Mouse (Mus musculus): ENCODE data around the gene Pgd. TPM values are rescaled to one million over a fixed set of nuclear protein-coding genes. Genes with fewer than 3 reads are reported as not detected.
"Not testable (repeated sequence)": the region's sequence is repeated elsewhere in the genome, so short reads cannot be mapped to it uniquely, and the experiment has no call there.

The Pgd gene
- polyA plus RNA-seq, 1 experiment: 3.6 TPM

DNA sequence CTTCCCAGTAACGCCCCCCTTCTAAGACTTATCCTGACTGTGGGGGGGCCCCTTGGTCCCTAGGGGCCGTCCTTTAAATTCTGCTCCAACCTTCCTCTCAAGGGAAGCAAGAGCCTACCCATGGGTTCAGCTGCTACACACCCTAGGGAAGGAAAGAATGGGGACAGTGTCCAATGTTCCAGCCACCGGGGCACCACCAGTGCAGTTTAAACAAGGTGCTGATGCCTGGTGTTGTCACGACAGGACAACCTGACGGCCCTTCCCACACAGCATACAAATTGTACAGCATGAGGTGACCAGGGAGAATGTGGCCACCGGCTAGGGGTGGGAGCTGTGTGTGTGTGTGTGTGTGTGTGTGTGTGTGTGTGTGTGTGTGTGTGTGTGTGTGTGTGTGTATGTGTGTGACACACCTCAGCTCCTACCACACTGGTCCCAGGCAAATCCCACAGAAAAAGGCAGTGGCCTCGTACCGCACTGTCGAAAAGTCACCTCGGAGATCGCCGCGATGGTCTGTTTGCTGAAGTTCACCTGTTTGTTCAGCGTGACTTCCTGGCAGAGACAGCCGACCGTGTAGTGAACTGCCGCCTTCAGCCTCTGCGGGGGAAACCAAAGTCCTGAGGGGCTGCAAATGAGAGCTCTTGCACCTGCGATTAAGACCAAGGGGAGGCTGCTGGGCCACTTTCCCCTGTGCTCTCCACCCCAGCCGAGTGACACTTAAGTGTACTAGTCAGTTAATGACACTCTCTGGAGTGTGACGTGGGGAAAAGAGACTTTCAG lies 34.6 kb downstream of the Pgd start:
- no peak overlapping the region for H3K4me3 ChIP-seq (replicated peaks)
- TF ChIP-seq TAL1 (IDR thresholded peaks at IDR 0.05; ENCODE audit: low read length) (no peak), GATA1 (IDR thresholded peaks at IDR 0.05; ENCODE audit: low read length) (no peak)
- H3K9me3 ChIP-seq (ENCODE audit: control insufficient read depth, low read length): no peaks in the 10 kb centered on the region
- H3K27me3 ChIP-seq (ENCODE audit: control insufficient read depth): no peaks in the 10 kb centered on the region
- H3K36me3 ChIP-seq (ENCODE audit: control insufficient read depth): peaks cover 50% of the 10 kb centered on the region
- H3K4me1 ChIP-seq (ENCODE audit: control insufficient read depth): peaks cover 11% of the 10 kb centered on the region

DNA sequence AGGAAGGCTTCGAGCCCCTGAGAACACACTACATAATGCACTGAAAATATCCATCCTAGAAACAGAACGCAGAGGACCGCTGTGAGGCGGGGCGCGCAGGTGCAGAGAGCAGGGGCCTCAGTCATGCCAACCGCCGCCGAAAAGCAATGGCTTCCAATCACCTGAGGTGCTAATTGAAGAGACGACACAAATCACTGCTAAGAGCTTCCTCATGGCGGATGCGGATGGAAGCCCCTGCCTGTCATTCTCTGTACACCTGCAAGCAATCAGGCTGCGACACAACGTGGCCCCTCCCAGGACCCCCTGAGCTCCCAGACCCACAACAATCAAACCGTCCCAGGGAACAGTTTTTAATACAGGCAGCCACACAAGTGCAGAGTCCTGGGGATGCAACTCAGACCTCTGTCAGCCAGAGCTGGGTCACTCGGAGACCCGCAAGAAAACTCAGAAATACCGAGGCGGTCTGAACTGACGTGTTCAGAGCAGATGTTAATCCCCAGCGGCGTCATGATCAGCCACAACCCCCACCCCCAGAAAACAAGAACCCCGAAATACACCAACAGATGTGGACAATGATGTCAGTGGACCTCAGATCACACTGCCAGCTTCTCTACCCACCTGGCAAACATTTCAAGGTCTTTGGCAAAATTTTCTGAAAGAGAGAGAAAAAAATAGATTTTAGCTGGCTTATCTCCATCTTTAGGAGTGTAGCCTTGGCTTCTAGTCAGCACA lies 35.4 kb downstream of the Pgd start:
- no peaks in the 10 kb centered on the region for H3K9me3 ChIP-seq (ENCODE audit: control insufficient read depth, low read length)
- H3K27me3 ChIP-seq (ENCODE audit: control insufficient read depth): no peaks in the 10 kb centered on the region
- peaks cover 56% of the 10 kb centered on the region for H3K36me3 ChIP-seq (ENCODE audit: control insufficient read depth)
- no peak for TF ChIP-seq GATA1 (IDR thresholded peaks at IDR 0.05; ENCODE audit: low read length)
- TF ChIP-seq TAL1 (IDR thresholded peaks at IDR 0.05; ENCODE audit: low read length): no peak
- H3K4me1 ChIP-seq (ENCODE audit: control insufficient read depth): peaks cover 3% of the 10 kb centered on the region
- no peak overlapping the region for H3K4me3 ChIP-seq (replicated peaks)

DNA sequence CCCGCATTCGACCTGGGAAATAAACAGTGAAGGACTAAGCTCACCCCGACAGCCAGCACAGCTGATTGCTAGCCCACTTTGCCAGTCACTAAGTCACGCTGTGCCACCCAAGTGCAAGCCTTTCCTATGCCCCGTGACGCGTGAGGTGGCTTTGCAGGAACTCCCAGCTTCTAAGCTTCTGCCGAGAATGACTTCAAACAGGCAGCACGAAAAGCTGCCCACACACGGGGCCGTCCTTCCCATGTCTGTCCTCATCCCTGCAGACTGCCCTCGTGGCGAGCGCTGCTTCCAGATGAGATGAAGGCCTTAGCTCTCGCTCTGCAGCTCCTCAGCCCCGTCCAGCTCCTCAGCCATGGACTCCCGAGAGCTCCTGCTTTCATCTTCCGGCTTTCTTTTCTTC lies 38.1 kb downstream of the Pgd start:
- peaks cover under 1% of the 10 kb centered on the region for H3K4me1 ChIP-seq (ENCODE audit: control insufficient read depth)
- no peaks in the 10 kb centered on the region for H3K9me3 ChIP-seq (ENCODE audit: control insufficient read depth, low read length)
- TF ChIP-seq GATA1 (IDR thresholded peaks at IDR 0.05; ENCODE audit: low read length): no peak
- no peak for TF ChIP-seq TAL1 (IDR thresholded peaks at IDR 0.05; ENCODE audit: low read length)
- H3K4me3 ChIP-seq (replicated peaks): no peak overlapping the region
- peaks cover 61% of the 10 kb centered on the region for H3K36me3 ChIP-seq (ENCODE audit: control insufficient read depth)
- no peaks in the 10 kb centered on the region for H3K27me3 ChIP-seq (ENCODE audit: control insufficient read depth)

DNA sequence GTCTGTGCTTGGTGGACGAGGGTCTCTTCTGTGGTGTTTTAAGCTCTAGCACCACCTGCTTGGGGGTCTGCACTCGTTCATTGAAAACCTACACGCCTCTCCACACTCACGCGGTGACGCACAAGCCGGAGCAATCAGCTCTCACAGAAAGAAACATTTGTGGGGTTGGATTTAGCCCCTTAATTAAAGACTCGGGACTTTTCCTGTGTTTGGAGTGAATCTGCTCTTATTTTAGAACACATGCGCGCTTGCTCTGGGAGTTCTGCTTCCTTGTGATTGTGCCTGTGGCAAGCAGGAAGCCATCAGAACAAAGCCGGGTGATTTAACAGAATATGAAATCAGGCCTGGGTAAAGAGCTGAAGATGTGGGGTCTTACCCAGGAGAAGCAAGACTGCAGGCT lies 39.9 kb downstream of the Pgd start, which contains the start of gene Cort:
TSS of gene Cort (minus strand) at position 101 of the 400 bp plus-strand sequence.
- TF ChIP-seq GATA1 (IDR thresholded peaks at IDR 0.05; ENCODE audit: low read length) (no peak), TAL1 (IDR thresholded peaks at IDR 0.05; ENCODE audit: low read length) (no peak)
- no peaks in the 10 kb centered on the region for H3K27me3 ChIP-seq (ENCODE audit: control insufficient read depth)

DNA sequence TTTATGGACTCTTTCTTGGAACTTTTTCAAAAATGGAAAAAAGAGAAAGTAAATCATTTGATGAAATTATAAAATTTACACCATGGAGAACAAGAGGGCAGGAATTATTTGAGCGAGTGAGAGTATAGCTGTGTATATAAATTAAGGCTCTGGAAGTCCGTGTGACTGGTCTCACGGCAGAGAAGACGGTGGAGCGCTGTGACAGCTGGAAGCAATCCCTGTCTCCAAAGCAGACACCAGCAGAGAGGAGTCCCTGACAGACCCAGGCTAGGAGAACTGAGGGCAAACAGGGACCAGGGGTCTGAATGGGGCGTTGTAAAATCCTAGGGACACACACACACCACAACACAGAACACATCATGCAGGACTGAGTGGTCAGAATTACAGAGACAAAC lies 40.5 kb downstream of the Pgd start:
- no peaks in the 10 kb centered on the region for H3K9me3 ChIP-seq (ENCODE audit: control insufficient read depth, low read length)
- peaks cover 2% of the 10 kb centered on the region for H3K4me1 ChIP-seq (ENCODE audit: control insufficient read depth)
- no peak overlapping the region for H3K4me3 ChIP-seq (replicated peaks)
- H3K27me3 ChIP-seq (ENCODE audit: control insufficient read depth): no peaks in the 10 kb centered on the region
- peaks cover 46% of the 10 kb centered on the region for H3K36me3 ChIP-seq (ENCODE audit: control insufficient read depth)
- TF ChIP-seq GATA1 (IDR thresholded peaks at IDR 0.05; ENCODE audit: low read length) (no peak), TAL1 (IDR thresholded peaks at IDR 0.05; ENCODE audit: low read length) (no peak)

More for the DNA sequence above, 39.9 kb downstream of the Pgd start, which contains the start of gene Cort:
- Histone ChIP-seq H3K4me3 (replicated peaks) (no peak within 1 kb of the TSS), H3K36me3 (ENCODE audit: control insufficient read depth) (peaks cover 51% of the 10 kb centered on the region), H3K9me3 (ENCODE audit: control insufficient read depth, low read length) (no peaks in the 10 kb centered on the region), H3K4me1 (ENCODE audit: control insufficient read depth) (peaks cover 2% of the 10 kb centered on the region)

DNA sequence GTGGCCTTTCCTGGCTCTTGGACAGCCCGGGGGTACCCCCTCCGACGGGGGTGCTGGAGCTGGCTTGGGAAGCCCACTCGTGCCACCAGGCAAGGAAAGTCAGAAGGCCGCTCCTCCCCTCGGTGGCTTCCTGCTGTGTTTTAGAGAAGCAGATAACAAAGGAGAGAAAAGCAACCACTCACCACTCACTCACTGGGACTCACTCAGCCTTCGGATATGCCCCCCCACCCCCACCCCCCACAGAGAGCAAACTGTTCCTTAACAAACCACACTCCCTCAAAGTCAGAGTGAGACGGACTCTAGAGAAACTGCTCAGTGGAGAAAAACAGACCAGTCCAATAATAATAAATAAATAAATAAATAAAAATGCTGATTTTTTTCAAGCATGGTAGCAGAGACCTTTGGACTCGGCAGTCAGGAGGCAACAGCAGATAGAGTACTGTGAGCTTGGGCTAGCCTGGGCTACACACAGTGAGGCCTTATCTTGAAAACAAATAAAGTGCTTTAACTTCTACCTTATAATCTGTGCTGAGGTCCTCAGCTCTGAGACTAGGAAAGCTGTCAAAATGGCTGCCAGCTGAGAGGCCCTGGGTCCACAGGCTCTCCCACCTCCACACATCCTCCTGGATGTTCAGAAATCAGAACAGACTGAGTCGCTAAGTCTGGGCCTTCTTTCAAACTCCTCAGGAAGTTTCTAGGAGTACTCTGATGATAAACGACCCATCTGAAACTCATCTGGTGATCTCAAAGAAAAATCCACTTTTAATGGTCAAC lies 41.0 kb downstream of the Pgd start:
- peaks cover 2% of the 10 kb centered on the region for H3K4me1 ChIP-seq (ENCODE audit: control insufficient read depth)
- TF ChIP-seq TAL1 (IDR thresholded peaks at IDR 0.05; ENCODE audit: low read length) (no peak), GATA1 (IDR thresholded peaks at IDR 0.05; ENCODE audit: low read length) (no peak)
- no peaks in the 10 kb centered on the region for H3K9me3 ChIP-seq (ENCODE audit: control insufficient read depth, low read length)
- no peak overlapping the region for H3K4me3 ChIP-seq (replicated peaks)
- no peaks in the 10 kb centered on the region for H3K27me3 ChIP-seq (ENCODE audit: control insufficient read depth)
- peaks cover 41% of the 10 kb centered on the region for H3K36me3 ChIP-seq (ENCODE audit: control insufficient read depth)

DNA sequence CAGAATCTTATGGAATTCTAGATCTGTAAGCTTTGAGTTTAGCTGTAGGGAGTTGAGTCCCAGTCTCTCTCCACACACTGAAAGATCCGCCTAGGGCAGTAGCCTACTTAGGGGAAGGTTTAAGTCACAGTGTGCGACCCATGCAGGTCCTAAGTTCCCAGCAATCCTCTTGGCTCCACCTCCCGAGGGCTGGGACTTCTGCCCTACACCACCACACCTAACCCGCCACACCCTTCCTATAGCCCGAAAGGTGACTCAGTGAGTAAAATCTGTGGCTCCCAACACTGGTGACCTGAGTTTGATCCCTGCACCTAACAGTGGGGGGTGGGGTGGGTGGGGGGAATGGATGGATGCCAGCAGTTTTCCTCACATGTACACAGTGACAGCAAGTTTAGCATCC lies 43.1 kb downstream of the Pgd start:
- Histone ChIP-seq H3K4me1 (ENCODE audit: control insufficient read depth) (peaks cover 10% of the 10 kb centered on the region), H3K9me3 (ENCODE audit: control insufficient read depth, low read length) (no peaks in the 10 kb centered on the region), H3K36me3 (ENCODE audit: control insufficient read depth) (peaks cover 33% of the 10 kb centered on the region), H3K27me3 (ENCODE audit: control insufficient read depth) (no peaks in the 10 kb centered on the region), H3K4me3 (replicated peaks) (no peak overlapping the region)
- TF ChIP-seq TAL1 (IDR thresholded peaks at IDR 0.05; ENCODE audit: low read length) (no peak), GATA1 (IDR thresholded peaks at IDR 0.05; ENCODE audit: low read length) (no peak)

DNA sequence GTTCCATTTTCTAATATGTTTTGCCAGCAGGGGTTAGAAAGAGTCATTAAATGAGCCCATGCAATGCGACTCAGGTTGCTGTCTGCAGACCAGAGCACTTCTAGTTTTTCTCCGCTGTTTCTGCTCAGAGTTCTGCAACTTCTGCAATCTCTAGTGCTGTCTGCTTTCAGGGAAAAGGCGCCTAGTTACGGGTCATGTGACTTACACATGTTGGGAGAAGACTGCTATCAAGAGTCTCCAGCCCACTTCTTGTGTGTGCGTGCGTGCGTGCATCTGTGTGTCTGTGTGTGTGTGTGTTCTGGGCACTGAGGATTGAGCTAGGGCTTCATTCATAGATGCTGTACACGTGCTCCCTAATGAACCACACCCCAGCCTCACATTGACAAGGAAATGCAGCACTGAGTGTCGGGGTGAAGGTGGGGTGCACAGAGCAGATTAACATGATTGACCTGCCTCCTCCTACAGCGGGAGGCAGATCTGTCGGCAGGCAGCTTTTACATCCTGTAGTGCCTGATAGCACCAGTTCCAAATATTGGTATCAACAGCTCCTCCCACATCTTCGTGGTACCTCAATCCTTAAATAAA lies 46.5 kb downstream of the Pgd start:
- Histone ChIP-seq H3K36me3 (ENCODE audit: control insufficient read depth) (peaks cover 22% of the 10 kb centered on the region), H3K4me1 (ENCODE audit: control insufficient read depth) (peaks cover 10% of the 10 kb centered on the region)
- H3K27me3 ChIP-seq (ENCODE audit: control insufficient read depth); H3K9me3 ChIP-seq (ENCODE audit: control insufficient read depth, low read length); H3K4me3 ChIP-seq (replicated peaks): not testable (repeated sequence)

All from erythroblast, embryonic 14.5 days (primary cell).